14 mouse cellular contexts compared by ENCODE assay signal in the genomic region with DNA sequence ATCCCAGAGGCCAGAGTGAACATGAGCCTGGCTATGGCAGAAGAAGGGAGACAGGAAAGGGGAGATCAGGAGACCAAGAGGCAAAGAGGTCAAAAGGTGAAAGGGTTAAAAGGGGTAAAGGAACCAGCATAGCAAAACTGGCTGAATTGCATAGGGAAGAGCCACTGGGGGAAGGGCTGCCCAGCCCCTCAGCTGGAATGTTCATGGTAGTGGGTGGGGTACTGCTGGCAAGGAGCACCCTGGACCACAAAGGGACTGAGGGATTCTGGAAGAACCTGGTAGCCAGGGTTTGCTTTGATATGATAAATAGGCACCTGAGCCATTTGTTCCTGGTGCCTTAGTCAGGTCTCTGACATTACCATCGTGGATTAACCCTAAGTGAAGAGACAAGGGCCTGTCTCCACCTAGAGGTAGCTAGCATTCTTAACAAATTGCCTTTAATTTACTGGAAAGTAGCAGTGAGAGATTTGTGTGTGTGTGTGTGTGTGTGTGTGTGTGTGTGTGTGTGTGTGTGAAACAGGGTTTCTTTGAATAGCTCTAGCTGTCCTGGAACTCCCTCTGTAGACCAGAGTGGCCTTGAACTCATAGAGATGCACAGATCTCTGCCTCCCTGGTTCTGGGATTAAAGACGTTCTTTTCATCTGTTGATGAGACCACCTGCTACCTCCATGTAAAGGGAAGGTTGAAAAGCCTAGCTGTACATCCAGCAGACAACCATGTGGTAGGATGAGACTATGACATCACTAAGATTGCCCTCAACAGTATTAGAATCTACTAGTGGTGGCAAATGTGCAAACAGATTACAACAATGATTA. TPM values are rescaled to one million over a fixed set of nuclear protein-coding genes. Genes with fewer than 3 reads are reported as not detected.
DNase-seq lines count a peak whose midpoint lies in the region; ATAC-seq and TF ChIP-seq lines count a peak whose summit lies in the region.
"Had no signal": no experiment of that assay in that cellular context is flagged by ENCODE, and none has a peak within 500 bp of the region (broad histone marks: within the 10 kb centered on the region; RNA-seq: fewer than 3 reads in every experiment).

No protein-coding gene starts in this region.

- no peak overlapping the region for H3K9ac ChIP-seq in kidney, postnatal 0 days (ENCODE audit: low read depth, low read length)
- H3K9ac ChIP-seq: limb, embryonic 12.5 days; midbrain, embryonic 12.5 days had no signal

- in situ Hi-C loops in Patski (cut with MboI; ENCODE audit: low pct_unique_long_range_greater_than_20kb) = no loop called here

- no peaks in the 10 kb centered on the region for H3K36me3 ChIP-seq in kidney, postnatal 0 days (ENCODE audit: insufficient read depth, low read length)
- H3K36me3 ChIP-seq in kidney, adult 2 months (ENCODE audit: control insufficient read depth, insufficient read depth, low read length) = no peaks in the 10 kb centered on the region
- H3K36me3 ChIP-seq: limb, embryonic 12.5 days; midbrain, embryonic 12.5 days had no signal

- no peak; the same call in 1 of the 2 replicates for ATAC-seq in kidney, postnatal 0 days (replicated peaks; ENCODE audit: low FRiP score, low read depth)
- no peak for ATAC-seq in Patski
- peak; percentile 50 for ATAC-seq in granulocyte monocyte progenitor cell, adult 5-6 weeks (replicated peaks; ENCODE audit: poor library complexity, severe bottlenecking)

- peak; percentile 66 for TF ChIP-seq CTCF in kidney, postnatal 0 days (IDR thresholded peaks at IDR 0.05; ENCODE audit: low read depth)
- TF ChIP-seq CTCF in Patski (IDR thresholded peaks at IDR 0.05) = peak; percentile 38
- TF ChIP-seq CTCF in kidney, adult 2 months (conservative IDR thresholded peaks at IDR 0.05; ENCODE audit: insufficient read depth, insufficient read length, low read depth, low read length) = no peak

- DNase-seq in kidney, postnatal 0 days (ENCODE audit: low spot score) = peak; percentile 50
- DNase-seq in kidney, adult 18-20 months = no peak
- DNase-seq in CD4-positive, CD25-positive, alpha-beta regulatory T cell, adult 2 months (ENCODE audit: low read depth, low spot score) = peak; percentile 67
- no peak for DNase-seq in Patski (ENCODE audit: low read depth, low spot score)
- no peak for DNase-seq in urinary bladder, postnatal 36 days (ENCODE audit: low spot score in 2 of 2)
- DNase-seq in urinary bladder, postnatal 25 days (ENCODE audit: low spot score) = no peak
- DNase-seq in kidney, adult 2 months = no peak
- DNase-seq: adrenal gland, adult 8-10 months; gastrocnemius, postnatal 10 days; right cerebral cortex, adult 18-20 months; thymus, postnatal 4 days had no signal

- no peak overlapping the region for H3K27ac ChIP-seq in kidney, postnatal 0 days
- H3K27ac ChIP-seq in kidney, adult 2 months (ENCODE audit: insufficient read depth, low read depth, low read length) = no peak overlapping the region
- H3K27ac ChIP-seq: limb, embryonic 12.5 days; midbrain, embryonic 12.5 days had no signal

- no peak for TF ChIP-seq POLR2A in kidney, adult 2 months (IDR thresholded peaks at IDR 0.05; ENCODE audit: low read depth, low read length)

- WGBS in kidney, postnatal 0 days = 29% methylated on average over 2 of the region's 2 CpGs
- WGBS in kidney, adult 2 months = 47% methylated on average over 2 of the region's 2 CpGs

- CTCF ChIA-PET in Patski (lab: Charles Lee) = interaction anchor here (0.7 to 1.3 kb wide), 3 partner anchors 9 to 203 kb away, joined by 3 to 4 read pairs (median 3); no protein-coding TSS in a partner anchor

- H3K4me3 ChIP-seq in kidney, postnatal 0 days (replicated peaks; ENCODE audit: low read depth, low read length) = no peak overlapping the region
- no peak overlapping the region for H3K4me3 ChIP-seq in kidney, adult 2 months (ENCODE audit: insufficient read depth, low read depth, low read length)
- H3K4me3 ChIP-seq: limb, embryonic 12.5 days; midbrain, embryonic 12.5 days had no signal

- POLR2A ChIA-PET in Patski (lab: Charles Lee) = no interaction called here

- no peaks in the 10 kb centered on the region for H3K4me1 ChIP-seq in kidney, postnatal 0 days (replicated peaks; ENCODE audit: insufficient read depth, low read length)
- H3K4me1 ChIP-seq in kidney, adult 2 months (ENCODE audit: control insufficient read depth, insufficient read depth, low read length) = no peaks in the 10 kb centered on the region
- H3K4me1 ChIP-seq: limb, embryonic 12.5 days; midbrain, embryonic 12.5 days had no signal

- no peaks in the 10 kb centered on the region for H3K9me3 ChIP-seq in kidney, postnatal 0 days (replicated peaks; ENCODE audit: low read length)
- H3K9me3 ChIP-seq: limb, embryonic 12.5 days; midbrain, embryonic 12.5 days had no signal

- no peak overlapping the region for H3K4me2 ChIP-seq in kidney, postnatal 0 days (ENCODE audit: low read length)
- H3K4me2 ChIP-seq: limb, embryonic 12.5 days; midbrain, embryonic 12.5 days had no signal

- no peaks in the 10 kb centered on the region for H3K27me3 ChIP-seq in kidney, postnatal 0 days (ENCODE audit: insufficient read depth, low read length)
- H3K27me3 ChIP-seq in Patski = no peaks in the 10 kb centered on the region
- no peaks in the 10 kb centered on the region for H3K27me3 ChIP-seq in kidney, adult 2 months (replicated peaks; ENCODE audit: control insufficient read depth, insufficient read depth, low read length)
- H3K27me3 ChIP-seq: limb, embryonic 12.5 days; midbrain, embryonic 12.5 days had no signal

RNA-seq across cellular contexts. Expression of gene Dse, which starts 26.6 kb away (rescaled TPM):
- polyA plus RNA-seq in kidney, postnatal 0 days (2015; fragmentation: Nextera tagmentation; extraction: Ambion mirVana) = 17.4 and 19.1 TPM in 2 replicates
- 6.8 TPM for polyA plus RNA-seq in Patski (2021)
- 1.5 TPM in 1 of 2 replicates, not detected in the other for total RNA-seq in granulocyte monocyte progenitor cell, adult 5-6 weeks (2014; fragmentation: Nextera tagmentation)
- 0.99 and 1.1 TPM in 2 replicates for total RNA-seq in granulocyte monocyte progenitor cell, adult 5-6 weeks (2017)
- polyA plus RNA-seq in kidney, adult 2 months (2012; rRNA removed) = 8.0 and 8.6 TPM in 2 replicates

RNA-seq across cellular contexts. Expression of gene Tspyl1, which starts 47.9 kb away (rescaled TPM):
- 70.1 and 74.9 TPM in 2 replicates for polyA plus RNA-seq in kidney, postnatal 0 days (2015; fragmentation: Nextera tagmentation; extraction: Ambion mirVana)
- polyA plus RNA-seq in Patski (2021) = 50.8 TPM
- 29.1 and 37.5 TPM in 2 replicates for total RNA-seq in granulocyte monocyte progenitor cell, adult 5-6 weeks (2014; fragmentation: Nextera tagmentation)
- total RNA-seq in granulocyte monocyte progenitor cell, adult 5-6 weeks (2017) = 40.8 and 41.4 TPM in 2 replicates
- polyA plus RNA-seq in kidney, adult 2 months (2012; rRNA removed) = 26.0 and 28.3 TPM in 2 replicates

Comparison
In these comparisons a context has a peak if more than half of its experiments do, and no peak if none do; other contexts are left out.
1. DNase-seq: peak in kidney, postnatal 0 days (single experiment) and CD4-positive, CD25-positive, alpha-beta regulatory T cell, adult 2 months (single experiment); none in kidney, adult 18-20 months (single experiment), Patski (single experiment), urinary bladder, postnatal 36 days (0 of 2), urinary bladder, postnatal 25 days (single experiment) and kidney, adult 2 months (single experiment).